Mouse (Mus musculus) erythroblast, embryonic 14.5 days (primary cell): ENCODE measurements at regions not wholly inside any gene's neighbourhood (a gene's known extent, or its start where the extent isn't known, plus 50 kb on each side); places are given as distances from the start of the nearest gene placed in this dataset.

Source experiments
- GATA1 ChIP-seq: IDR thresholded peaks from 2 replicates; pipeline ENCODE4 v1.6.1; 2012; ENCODE audit warnings: low read length, inconsistent platforms, mixed read lengths
- TAL1 ChIP-seq: IDR thresholded peaks from 3 replicates; pipeline ENCODE4 v1.6.1; 2012; ENCODE audit warnings: low read length, inconsistent platforms, mixed read lengths

- TF ChIP-seq TAL1: no peak
- TF ChIP-seq GATA1: no peak
Observed at GRCm38 (mm10) chr17:75772861-75773260, 221.1 kb upstream of the Fam98a start.
